Comparison of ENCODE assay signal across 11 mouse cellular contexts in the genomic region with DNA sequence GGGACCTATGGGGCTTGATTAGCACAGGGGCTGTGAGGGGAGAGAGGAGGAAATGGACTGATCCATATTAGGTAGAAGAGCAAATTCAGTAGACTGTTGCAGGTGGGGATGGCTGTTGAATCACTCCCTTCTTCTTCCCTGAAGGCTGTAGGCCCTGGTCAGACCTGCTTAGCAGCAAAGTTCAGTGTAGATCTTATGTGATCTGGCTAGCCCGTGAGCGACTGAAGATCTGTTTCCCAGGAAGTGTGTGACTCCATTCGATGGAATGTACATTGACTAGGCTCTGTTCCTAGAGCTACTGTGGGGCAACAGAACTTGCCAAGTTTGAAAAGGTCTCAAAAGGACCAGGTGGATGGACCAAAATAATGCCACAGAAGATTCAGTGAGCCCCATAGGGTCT.
DNase-seq lines count a peak whose midpoint lies in the region; ATAC-seq and TF ChIP-seq lines count a peak whose summit lies in the region.
"Had no signal": no experiment of that assay in that cellular context is flagged by ENCODE, and none has a peak within 500 bp of the region (broad histone marks: within the 10 kb centered on the region; RNA-seq: fewer than 3 reads in every experiment).

No protein-coding gene starts in this region.

- WGBS in heart, embryonic 13.5 days: 79% methylated on average over 3 of the region's 3 CpGs
- WGBS in midbrain, embryonic 12.5 days: 94% methylated on average over 3 of the region's 3 CpGs
- 94% methylated on average over 3 of the region's 3 CpGs for WGBS in midbrain, embryonic 16.5 days
- 71% methylated on average over 3 of the region's 3 CpGs for WGBS in embryonic facial prominence, embryonic 15.5 days
- 23% methylated on average over 3 of the region's 3 CpGs for WGBS in small intestine, adult 2 months

- ATAC-seq in heart, embryonic 13.5 days (ENCODE audit: extremely low read depth, insufficient number of reproducible peaks, low FRiP score, low TSS enrichment): no peak
- ATAC-seq in midbrain, embryonic 12.5 days (ENCODE audit: low FRiP score, low read depth): no peak
- ATAC-seq in midbrain, embryonic 16.5 days: no peak
- no peak for ATAC-seq in embryonic facial prominence, embryonic 15.5 days (ENCODE audit: insufficient number of reproducible peaks, low FRiP score, low TSS enrichment, low read depth)
- ATAC-seq: midbrain, embryonic 15.5 days had no signal

- no peaks in the 10 kb centered on the region for H3K27me3 ChIP-seq in heart, embryonic 13.5 days (replicated peaks)
- no peaks in the 10 kb centered on the region for H3K27me3 ChIP-seq in midbrain, embryonic 12.5 days
- H3K27me3 ChIP-seq in midbrain, embryonic 16.5 days (ENCODE audit: control insufficient read depth, insufficient read depth, low read depth, low read length): no peaks in the 10 kb centered on the region
- H3K27me3 ChIP-seq in embryonic facial prominence, embryonic 15.5 days: no peaks in the 10 kb centered on the region
- H3K27me3 ChIP-seq in small intestine, adult 2 months (ENCODE audit: control insufficient read depth, insufficient read depth, low read length): no peaks in the 10 kb centered on the region
- H3K27me3 ChIP-seq: liver, embryonic 13.5 days; midbrain, embryonic 15.5 days had no signal

- H3K36me3 ChIP-seq in heart, embryonic 13.5 days: peaks cover 29% of the 10 kb centered on the region
- peaks cover 7% of the 10 kb centered on the region for H3K36me3 ChIP-seq in midbrain, embryonic 12.5 days
- H3K36me3 ChIP-seq in midbrain, embryonic 16.5 days (ENCODE audit: control insufficient read depth, insufficient read depth, low read length): no peaks in the 10 kb centered on the region
- H3K36me3 ChIP-seq in embryonic facial prominence, embryonic 15.5 days: 0 out of 2 replicates have a peak, but pooled peaks cover 10% of the 10 kb centered on the region
- H3K36me3 ChIP-seq in small intestine, adult 2 months (ENCODE audit: control insufficient read depth, insufficient read depth, low read length): peaks cover 14% of the 10 kb centered on the region

- H3K4me1 ChIP-seq in heart, embryonic 13.5 days: peaks cover 93% of the 10 kb centered on the region
- H3K4me1 ChIP-seq in midbrain, embryonic 12.5 days: peaks cover 40% of the 10 kb centered on the region
- peaks cover 6% of the 10 kb centered on the region; the same call in 1 of the 2 replicates for H3K4me1 ChIP-seq in midbrain, embryonic 16.5 days (ENCODE audit: control insufficient read depth, insufficient read depth, low read length)
- peaks cover 46% of the 10 kb centered on the region for H3K4me1 ChIP-seq in embryonic facial prominence, embryonic 15.5 days
- peaks cover 23% of the 10 kb centered on the region for H3K4me1 ChIP-seq in small intestine, adult 2 months (ENCODE audit: control insufficient read depth, insufficient read depth, insufficient read length, low read length)
- H3K4me1 ChIP-seq: liver, embryonic 13.5 days had no signal

- no peak for TF ChIP-seq POLR2A in small intestine, adult 2 months (IDR thresholded peaks at IDR 0.05; ENCODE audit: low read depth, low read length)

- intact Hi-C loops in heart, postnatal 10 days (cut with DNase I): no loop called here

- no peak for TF ChIP-seq CTCF in small intestine, adult 2 months (IDR thresholded peaks at IDR 0.05; ENCODE audit: extremely low read depth, insufficient read length, insufficient replicate concordance, low read depth, low read length)

- no peaks in the 10 kb centered on the region for H3K9me3 ChIP-seq in heart, embryonic 13.5 days
- no peaks in the 10 kb centered on the region for H3K9me3 ChIP-seq in midbrain, embryonic 12.5 days
- no peaks in the 10 kb centered on the region for H3K9me3 ChIP-seq in midbrain, embryonic 16.5 days (replicated peaks; ENCODE audit: control insufficient read depth, low read length, poor library complexity, severe bottlenecking)
- H3K9me3 ChIP-seq in embryonic facial prominence, embryonic 15.5 days (replicated peaks): no peaks in the 10 kb centered on the region
- H3K9me3 ChIP-seq: liver, embryonic 13.5 days; midbrain, embryonic 15.5 days had no signal

- H3K9ac ChIP-seq in heart, embryonic 13.5 days: no peak overlapping the region
- H3K9ac ChIP-seq in midbrain, embryonic 12.5 days (replicated peaks): no peak overlapping the region
- H3K9ac ChIP-seq in midbrain, embryonic 16.5 days (ENCODE audit: low read depth, low read length): no peak overlapping the region
- H3K9ac ChIP-seq in embryonic facial prominence, embryonic 15.5 days: no peak overlapping the region
- H3K9ac ChIP-seq: liver, embryonic 13.5 days; midbrain, embryonic 15.5 days had no signal

- no peak for DNase-seq in heart, postnatal 10 days
- no peak for DNase-seq in thymus, adult 18-20 months
- DNase-seq in thymus, postnatal 25 days: no peak
- DNase-seq: cerebellum, adult 9-10 months; liver, embryonic 13.5 days had no signal

- H3K27ac ChIP-seq in heart, embryonic 13.5 days (replicated peaks): peak overlapping the region; percentile 65
- 0 out of 2 replicates have a peak overlapping the region, but pooled peaks have one; percentile 56 for H3K27ac ChIP-seq in midbrain, embryonic 12.5 days (replicated peaks)
- no peak overlapping the region for H3K27ac ChIP-seq in midbrain, embryonic 16.5 days (ENCODE audit: low read length)
- peak overlapping the region; percentile 39; the same call in 1 of the 2 replicates for H3K27ac ChIP-seq in embryonic facial prominence, embryonic 15.5 days (replicated peaks)
- H3K27ac ChIP-seq in small intestine, adult 2 months (ENCODE audit: insufficient read depth, low read depth, low read length): 0 out of 2 replicates have a peak overlapping the region, but pooled peaks have one; percentile 14
- H3K27ac ChIP-seq: liver, embryonic 13.5 days had no signal

- H3K4me3 ChIP-seq in heart, embryonic 13.5 days: no peak overlapping the region
- H3K4me3 ChIP-seq in midbrain, embryonic 12.5 days: no peak overlapping the region
- H3K4me3 ChIP-seq in midbrain, embryonic 16.5 days (ENCODE audit: low read depth, low read length): no peak overlapping the region
- no peak overlapping the region for H3K4me3 ChIP-seq in embryonic facial prominence, embryonic 15.5 days (replicated peaks)
- H3K4me3 ChIP-seq in small intestine, adult 2 months (ENCODE audit: low read depth, low read length): no peak overlapping the region
- H3K4me3 ChIP-seq: liver, embryonic 13.5 days; midbrain, embryonic 15.5 days had no signal

- H3K4me2 ChIP-seq in heart, embryonic 13.5 days: no peak overlapping the region
- no peak overlapping the region for H3K4me2 ChIP-seq in midbrain, embryonic 12.5 days (replicated peaks)
- no peak overlapping the region for H3K4me2 ChIP-seq in midbrain, embryonic 16.5 days (ENCODE audit: low read length)
- no peak overlapping the region for H3K4me2 ChIP-seq in embryonic facial prominence, embryonic 15.5 days (replicated peaks)
- H3K4me2 ChIP-seq: liver, embryonic 13.5 days; midbrain, embryonic 15.5 days had no signal
